ENCODE assay signal across 12 mouse cellular contexts in the genomic region with DNA sequence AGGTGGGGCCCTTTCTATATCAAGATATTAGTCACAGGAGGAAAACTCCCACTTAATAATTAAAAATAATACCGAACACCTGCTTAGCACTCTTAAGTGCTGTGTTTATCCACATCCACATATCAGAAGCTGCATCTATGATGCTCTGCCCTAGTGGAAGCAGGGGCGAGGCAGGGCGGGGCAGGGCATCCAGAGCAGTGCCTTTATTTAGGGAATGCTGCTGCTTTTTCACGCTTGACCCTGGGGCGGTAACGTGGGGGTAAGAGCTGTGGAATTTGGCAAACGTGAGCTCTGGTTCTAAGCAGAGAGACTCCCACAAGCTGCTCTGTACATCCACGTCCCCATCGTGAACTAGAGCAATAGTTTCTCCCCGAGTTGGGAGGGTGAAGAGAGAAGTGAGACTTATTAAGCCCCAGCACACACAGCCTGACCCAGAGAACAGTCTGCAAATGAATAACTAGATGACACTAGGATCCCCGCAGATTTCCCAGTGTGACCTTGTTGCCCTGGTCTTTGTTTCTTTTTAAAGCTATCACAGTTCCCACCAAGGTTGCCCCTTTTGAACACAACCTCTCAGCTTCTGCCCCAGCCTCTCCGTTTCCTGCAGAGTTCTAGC.
A peak's percentile ranks its signal among the peaks of the same experiment; 100 is the strongest.
DNase-seq lines count a peak whose midpoint lies in the region; ATAC-seq lines count a peak whose summit lies in the region.
"Had no signal": no experiment of that assay in that cellular context is flagged by ENCODE, and none has a peak within 500 bp of the region (broad histone marks: within the 10 kb centered on the region; RNA-seq: fewer than 3 reads in every experiment).

No protein-coding gene starts in this region.

- no peak overlapping the region for H3K9ac ChIP-seq in kidney, embryonic 15.5 days
- no peak overlapping the region for H3K9ac ChIP-seq in intestine, embryonic 15.5 days
- H3K9ac ChIP-seq in midbrain, embryonic 15.5 days: no peak overlapping the region
- H3K9ac ChIP-seq: limb, embryonic 15.5 days had no signal

- H3K4me1 ChIP-seq in kidney, embryonic 15.5 days: peaks cover 35% of the 10 kb centered on the region
- H3K4me1 ChIP-seq in embryonic facial prominence, embryonic 10.5 days: peaks cover 29% of the 10 kb centered on the region
- peaks cover 11% of the 10 kb centered on the region for H3K4me1 ChIP-seq in intestine, embryonic 15.5 days (replicated peaks)
- H3K4me1 ChIP-seq in midbrain, embryonic 15.5 days: peaks cover 8% of the 10 kb centered on the region

- WGBS in kidney, embryonic 15.5 days: 31% methylated on average over 12 of the region's 12 CpGs
- WGBS in embryonic facial prominence, embryonic 10.5 days: 43% methylated on average over 12 of the region's 12 CpGs
- WGBS in intestine, embryonic 15.5 days: 42% methylated on average over 12 of the region's 12 CpGs
- 37% methylated on average over 12 of the region's 12 CpGs for WGBS in midbrain, embryonic 15.5 days

- DNase-seq in kidney, postnatal 25 days: no peak
- DNase-seq in embryonic facial prominence, embryonic 10.5 days (ENCODE audit: low spot score): no peak
- no peak for DNase-seq in adipocyte (ENCODE audit: low spot score)
- no peak for DNase-seq in cerebellum, adult 18-20 months
- no peak for DNase-seq in left cerebral cortex, postnatal 14 days (ENCODE audit: low spot score in 2 of 2)
- DNase-seq: cerebellum, adult 11 months; gastrocnemius, postnatal 25 days; thymus, postnatal 4 days had no signal

- H3K9me3 ChIP-seq in kidney, embryonic 15.5 days (replicated peaks): no peaks in the 10 kb centered on the region
- H3K9me3 ChIP-seq in embryonic facial prominence, embryonic 10.5 days: no peaks in the 10 kb centered on the region
- H3K9me3 ChIP-seq in intestine, embryonic 15.5 days: no peaks in the 10 kb centered on the region
- H3K9me3 ChIP-seq in midbrain, embryonic 15.5 days: no peaks in the 10 kb centered on the region
- H3K9me3 ChIP-seq: limb, embryonic 15.5 days had no signal

- H3K4me2 ChIP-seq in kidney, embryonic 15.5 days: peak overlapping the region; percentile 7; the same call in 1 of the 2 replicates
- H3K4me2 ChIP-seq in intestine, embryonic 15.5 days (replicated peaks): 0 out of 2 replicates have a peak overlapping the region, but pooled peaks have one; percentile 11
- H3K4me2 ChIP-seq in midbrain, embryonic 15.5 days: no peak overlapping the region
- H3K4me2 ChIP-seq: limb, embryonic 15.5 days had no signal

- intact Hi-C loops in left cerebral cortex, postnatal 14 days (cut with DNase I): no loop called here

- no peak overlapping the region for H3K4me3 ChIP-seq in kidney, embryonic 15.5 days (replicated peaks)
- H3K4me3 ChIP-seq in embryonic facial prominence, embryonic 10.5 days: no peak overlapping the region
- H3K4me3 ChIP-seq in intestine, embryonic 15.5 days (replicated peaks): no peak overlapping the region
- H3K4me3 ChIP-seq in midbrain, embryonic 15.5 days: no peak overlapping the region
- H3K4me3 ChIP-seq: limb, embryonic 15.5 days had no signal

- H3K27ac ChIP-seq in kidney, embryonic 15.5 days: peak overlapping the region; percentile 63
- peak overlapping the region; percentile 54; the same call in 1 of the 2 replicates for H3K27ac ChIP-seq in embryonic facial prominence, embryonic 10.5 days (replicated peaks)
- H3K27ac ChIP-seq in intestine, embryonic 15.5 days: no peak overlapping the region
- peak overlapping the region; percentile 56 for H3K27ac ChIP-seq in midbrain, embryonic 15.5 days
- H3K27ac ChIP-seq: limb, embryonic 15.5 days had no signal

- H3K36me3 ChIP-seq in kidney, embryonic 15.5 days: no peaks in the 10 kb centered on the region
- peaks cover 7% of the 10 kb centered on the region; the same call in 1 of the 2 replicates for H3K36me3 ChIP-seq in embryonic facial prominence, embryonic 10.5 days (replicated peaks)
- no peaks in the 10 kb centered on the region for H3K36me3 ChIP-seq in intestine, embryonic 15.5 days
- H3K36me3 ChIP-seq in midbrain, embryonic 15.5 days (replicated peaks): no peaks in the 10 kb centered on the region
- H3K36me3 ChIP-seq: limb, embryonic 15.5 days had no signal

- H3K27me3 ChIP-seq in kidney, embryonic 15.5 days: no peaks in the 10 kb centered on the region
- H3K27me3 ChIP-seq in embryonic facial prominence, embryonic 10.5 days (replicated peaks; ENCODE audit: low read depth, poor library complexity, severe bottlenecking): no peaks in the 10 kb centered on the region
- no peaks in the 10 kb centered on the region for H3K27me3 ChIP-seq in intestine, embryonic 15.5 days (replicated peaks)
- no peaks in the 10 kb centered on the region for H3K27me3 ChIP-seq in midbrain, embryonic 15.5 days (replicated peaks)
- H3K27me3 ChIP-seq: limb, embryonic 15.5 days had no signal

- ATAC-seq in kidney, embryonic 15.5 days (replicated peaks; ENCODE audit: low FRiP score): peak; percentile 72
- peak; percentile 35 for ATAC-seq in intestine, embryonic 15.5 days
- ATAC-seq in midbrain, embryonic 15.5 days (replicated peaks): 0 out of 2 replicates have a peak, but pooled peaks have one; percentile 5

Comparison
In these comparisons a context has a peak if more than half of its experiments do, and no peak if none do; other contexts are left out.
1. ATAC-seq: peak in every context shown above with its lines; median percentile 72 in kidney, embryonic 15.5 days; 35 in intestine, embryonic 15.5 days; 5 in midbrain, embryonic 15.5 days.